Mouse (Mus musculus): ENCODE data around the gene Olfr1509.
"Not testable (repeated sequence)": the region's sequence is repeated elsewhere in the genome, so short reads cannot be mapped to it uniquely, and the experiment has no call there.

Gene Olfr1509

DNA sequence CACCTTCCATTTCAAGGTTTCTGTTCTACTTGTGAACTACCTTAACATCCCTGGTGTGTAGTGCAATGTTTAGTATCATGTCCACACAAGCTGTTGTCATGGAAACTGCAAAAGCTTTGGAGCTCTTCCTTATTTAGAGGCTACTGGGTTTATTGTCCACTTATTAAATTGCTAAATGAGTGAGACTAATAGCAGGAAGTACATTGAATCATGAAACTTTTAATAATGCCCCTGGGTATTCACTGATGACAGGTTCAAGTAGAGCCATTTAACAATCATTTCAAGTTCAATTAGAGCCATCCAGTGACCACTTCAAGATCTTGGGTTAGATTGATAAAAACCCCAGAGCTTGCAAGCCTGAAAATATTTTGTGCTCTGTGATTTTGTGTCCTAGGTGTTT, at the start of gene Olfr1509:
TSS of gene Olfr1509 (plus strand) at position 301 of the 400 bp plus-strand sequence.
- no peak for DNase-seq (ENCODE audit: low spot score)

DNA sequence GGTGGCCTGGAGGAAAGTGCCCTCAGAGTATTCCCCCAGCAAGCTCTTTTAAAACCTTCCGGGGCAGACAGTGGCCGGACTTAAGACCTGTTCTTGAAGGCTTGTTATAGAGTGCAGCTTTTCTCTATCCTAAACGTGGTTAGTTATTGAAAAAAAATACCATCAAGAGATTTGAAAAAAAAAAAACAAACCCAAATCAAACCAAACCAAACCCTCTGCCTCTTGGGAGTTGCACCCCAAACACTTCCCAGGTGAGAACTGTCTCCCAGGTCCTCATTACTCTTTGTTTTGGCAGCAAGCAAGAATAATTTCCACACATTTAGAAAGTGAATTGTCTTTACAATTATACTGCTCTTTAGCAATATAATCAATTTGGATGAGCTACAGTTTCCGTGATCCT, 45.5 kb upstream of the Olfr1509 start, which contains the start of gene Olfr1511:
TSS of gene Olfr1511 (minus strand) at position 101 of the 400 bp plus-strand sequence.
- no peak for DNase-seq (ENCODE audit: low spot score)

- not testable (repeated sequence) for DNase-seq (ENCODE audit: low spot score)
Observed at GRCm38 (mm10) chr14:52410142-52410919, 32.5 kb upstream of the Olfr1509 start.

- DNase-seq (ENCODE audit: low spot score): no peak
Observed at GRCm38 (mm10) chr14:52414273-52414672, 28.5 kb upstream of the Olfr1509 start, which contains the start of gene Olfr1510. Gene Olfr1510, minus strand, starts transcription at chr14:52414373.

DNA sequence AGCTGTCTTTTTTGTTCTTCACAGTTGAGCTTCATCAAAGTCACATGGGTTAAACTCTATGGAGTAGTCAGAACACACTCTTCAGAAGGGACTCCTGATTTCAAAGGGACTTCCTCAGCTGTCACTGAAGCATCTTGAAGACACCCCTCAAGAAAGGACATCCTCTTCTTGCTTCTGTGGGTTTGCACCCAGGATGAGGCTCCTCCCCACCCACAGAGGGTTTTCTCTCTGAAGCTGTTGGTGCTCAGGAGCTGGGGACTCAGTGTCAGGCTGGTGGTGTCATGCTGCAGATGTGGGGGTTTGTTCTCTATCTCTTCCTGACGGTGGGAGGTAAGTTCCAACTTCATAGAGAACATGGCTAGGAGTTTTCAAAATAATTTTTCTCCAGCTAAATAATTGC, 15.1 kb upstream of the Olfr1509 start:
- no peak for DNase-seq (ENCODE audit: low spot score)

DNA sequence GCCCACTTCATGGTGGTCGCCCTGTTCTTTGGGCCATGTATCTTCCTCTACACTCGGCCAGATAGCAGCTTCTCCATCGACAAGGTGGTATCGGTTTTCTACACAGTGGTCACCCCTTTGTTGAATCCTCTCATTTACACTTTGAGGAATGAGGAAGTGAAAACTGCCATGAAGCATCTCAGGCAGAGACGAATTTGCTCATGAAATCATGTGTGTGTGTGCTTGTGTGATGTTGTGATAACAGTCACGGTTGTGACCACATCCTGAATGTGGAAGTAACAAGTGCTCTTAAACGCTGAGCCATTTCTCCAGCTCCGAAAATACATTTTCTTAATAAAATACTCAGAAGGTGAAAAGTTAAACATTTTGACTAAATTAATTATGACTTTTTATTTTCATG, 8.3 kb downstream of the Olfr1509 start:
- no peak for DNase-seq (ENCODE audit: low spot score)

- no peak for DNase-seq (ENCODE audit: low spot score)
Observed at GRCm38 (mm10) chr14:52461928-52462327, 19.1 kb downstream of the Olfr1509 start.

DNA sequence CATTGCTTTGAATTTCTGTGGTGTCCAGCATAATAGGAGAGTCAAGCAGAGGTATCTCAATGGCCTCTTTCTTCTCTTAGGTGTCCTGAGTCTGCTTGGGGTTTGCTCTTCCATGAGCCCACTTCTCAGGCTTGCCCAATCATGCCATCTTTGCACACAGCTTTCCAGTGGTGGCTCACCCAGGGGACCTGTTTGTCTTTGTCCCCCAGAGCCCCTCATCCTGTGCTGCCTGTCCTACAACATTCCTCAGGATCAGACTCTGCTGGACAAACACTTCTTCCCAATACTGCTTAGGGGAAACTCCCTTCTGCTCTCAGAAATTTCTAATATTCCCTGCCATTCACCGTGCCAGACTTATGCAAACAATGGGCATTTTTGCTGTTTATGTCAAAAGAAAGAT, 22.9 kb downstream of the Olfr1509 start:
- no peak for DNase-seq (ENCODE audit: low spot score)

- no peak for DNase-seq (ENCODE audit: low spot score)
Observed at GRCm38 (mm10) chr14:52467395-52467794, 24.6 kb downstream of the Olfr1509 start, which contains the start of gene Olfr1508. Gene Olfr1508, minus strand, starts transcription at chr14:52467495.

GRCm38 (mm10) chr14:52495516-52495915, 52.7 kb downstream of the Olfr1509 start, which contains the start of gene Olfr1507:
Gene Olfr1507, minus strand, starts transcription at chr14:52495749.
- DNase-seq (ENCODE audit: low spot score): no peak
